Mouse (Mus musculus) liver, adult (tissue): ENCODE data around the gene Rad51b.

Experiments
- GATA4 ChIP-seq: IDR thresholded peaks from 2 replicates; pipeline ENCODE4 v1.6.1; 2014; ENCODE audit warnings: mild to moderate bottlenecking, low read length; ENCODE audit not compliant: insufficient replicate concordance

The Rad51b gene

GRCm38 (mm10) chr12:79389251-79389650, 92.2 kb downstream of the Rad51b start:
- no peak for TF ChIP-seq GATA4

GRCm38 (mm10) chr12:79389971-79390370, 92.9 kb downstream of the Rad51b start:
- no peak for TF ChIP-seq GATA4

GRCm38 (mm10) chr12:79393636-79394035, 96.6 kb downstream of the Rad51b start:
- no peak for TF ChIP-seq GATA4

GRCm38 (mm10) chr12:79403992-79404391, 106.9 kb downstream of the Rad51b start:
- TF ChIP-seq GATA4: no peak

GRCm38 (mm10) chr12:79404494-79404893, 107.4 kb downstream of the Rad51b start:
- TF ChIP-seq GATA4: no peak

GRCm38 (mm10) chr12:79408677-79409076, 111.6 kb downstream of the Rad51b start:
- TF ChIP-seq GATA4: no peak

- no peak for TF ChIP-seq GATA4
Observed at GRCm38 (mm10) chr12:79409126-79409860, 112.2 kb downstream of the Rad51b start.

GRCm38 (mm10) chr12:79412894-79413507, 115.9 kb downstream of the Rad51b start:
- TF ChIP-seq GATA4: no peak

GRCm38 (mm10) chr12:79417360-79417759, 120.3 kb downstream of the Rad51b start:
- TF ChIP-seq GATA4: no peak

- TF ChIP-seq GATA4: no peak
Observed at GRCm38 (mm10) chr12:79420605-79421004, 123.5 kb downstream of the Rad51b start.

GRCm38 (mm10) chr12:79429507-79430291, 132.6 kb downstream of the Rad51b start:
- no peak for TF ChIP-seq GATA4

GRCm38 (mm10) chr12:79431138-79431537, 134.1 kb downstream of the Rad51b start:
- TF ChIP-seq GATA4: no peak

- no peak for TF ChIP-seq GATA4
Observed at GRCm38 (mm10) chr12:79433724-79434442, 136.8 kb downstream of the Rad51b start.

GRCm38 (mm10) chr12:79435474-79435873, 138.4 kb downstream of the Rad51b start:
- TF ChIP-seq GATA4: no peak

GRCm38 (mm10) chr12:79436035-79436434, 139.0 kb downstream of the Rad51b start:
- no peak for TF ChIP-seq GATA4
